Mouse (Mus musculus) layer of hippocampus, postnatal 10 days (tissue): ENCODE measurements at regions not wholly inside any gene's neighbourhood (a gene's known extent, or its start where the extent isn't known, plus 50 kb on each side); places are given as distances from the start of the nearest gene placed in this dataset.
"Not testable (repeated sequence)": the region's sequence is repeated elsewhere in the genome, so short reads cannot be mapped to it uniquely, and the experiment has no call there.

ENCODE experiments used
- DNase-seq, 2 experiments: peaks; one replicate each; pipeline ENCODE4 v3.0.0; 2021; ENCODE audit warnings: low spot score in 2 of 2

DNA sequence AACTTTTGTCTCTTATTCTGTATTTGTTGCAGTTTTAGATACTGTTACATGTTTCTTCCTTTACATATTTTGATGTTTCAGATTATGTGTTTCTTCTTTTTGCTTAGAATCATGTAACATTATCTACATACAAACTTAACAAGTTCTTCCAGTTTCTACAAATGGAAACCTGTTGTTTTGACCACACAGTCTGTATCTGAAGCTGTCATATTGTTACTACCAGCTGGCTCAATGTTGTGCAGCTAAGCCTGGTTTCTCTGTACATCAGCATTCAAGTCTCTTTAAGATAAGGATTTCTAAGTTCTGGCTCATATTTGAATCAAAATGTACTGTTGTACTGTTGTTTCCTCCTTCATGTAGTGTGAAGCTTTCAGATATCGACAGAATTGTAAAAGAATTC, 65.4 kb upstream of the Vps41 start:
- DNase-seq: no peak

DNA sequence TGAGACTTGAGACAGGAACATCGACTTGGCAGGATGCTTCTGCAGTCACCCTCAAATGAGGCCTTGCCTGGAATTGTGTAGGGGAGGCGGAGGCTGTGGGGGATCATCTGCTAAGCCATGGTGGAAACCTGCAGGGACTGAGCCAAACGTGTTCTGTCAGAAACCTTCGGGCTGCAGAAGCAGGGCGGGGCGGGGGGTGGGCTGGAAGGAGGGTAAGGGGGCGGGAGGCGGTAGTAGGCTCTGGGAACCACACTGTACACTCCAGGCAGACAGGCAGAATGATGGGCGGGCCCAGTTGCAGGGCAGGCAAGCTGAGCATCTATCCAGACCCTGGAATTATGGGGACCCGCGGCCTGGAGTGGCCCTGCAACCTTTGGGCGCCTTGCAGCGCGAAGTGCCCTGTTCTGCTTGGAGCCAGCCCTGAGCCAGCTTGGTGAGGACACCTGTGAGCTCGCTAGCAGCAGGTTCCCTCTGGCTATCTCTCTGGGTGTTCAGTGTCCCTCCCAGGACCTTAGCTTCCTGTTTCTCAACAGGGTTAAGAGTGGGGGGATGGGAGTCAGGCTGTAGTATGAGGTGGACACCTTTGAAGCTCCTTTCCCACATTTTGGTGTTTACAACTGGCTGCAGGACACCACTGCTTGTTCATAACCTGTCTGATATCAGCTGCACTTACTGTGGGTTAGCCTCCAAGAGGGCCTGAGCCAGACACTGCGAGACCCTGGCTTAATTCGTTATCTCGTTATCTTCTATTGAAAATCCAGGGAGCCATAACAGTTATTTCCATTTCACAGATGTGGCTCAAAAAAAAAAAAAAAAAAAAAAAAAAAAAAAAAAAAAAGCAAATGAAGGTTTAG, 102.1 kb upstream of the Vps41 start:
- DNase-seq: peak; percentile 4 to 10

DNA sequence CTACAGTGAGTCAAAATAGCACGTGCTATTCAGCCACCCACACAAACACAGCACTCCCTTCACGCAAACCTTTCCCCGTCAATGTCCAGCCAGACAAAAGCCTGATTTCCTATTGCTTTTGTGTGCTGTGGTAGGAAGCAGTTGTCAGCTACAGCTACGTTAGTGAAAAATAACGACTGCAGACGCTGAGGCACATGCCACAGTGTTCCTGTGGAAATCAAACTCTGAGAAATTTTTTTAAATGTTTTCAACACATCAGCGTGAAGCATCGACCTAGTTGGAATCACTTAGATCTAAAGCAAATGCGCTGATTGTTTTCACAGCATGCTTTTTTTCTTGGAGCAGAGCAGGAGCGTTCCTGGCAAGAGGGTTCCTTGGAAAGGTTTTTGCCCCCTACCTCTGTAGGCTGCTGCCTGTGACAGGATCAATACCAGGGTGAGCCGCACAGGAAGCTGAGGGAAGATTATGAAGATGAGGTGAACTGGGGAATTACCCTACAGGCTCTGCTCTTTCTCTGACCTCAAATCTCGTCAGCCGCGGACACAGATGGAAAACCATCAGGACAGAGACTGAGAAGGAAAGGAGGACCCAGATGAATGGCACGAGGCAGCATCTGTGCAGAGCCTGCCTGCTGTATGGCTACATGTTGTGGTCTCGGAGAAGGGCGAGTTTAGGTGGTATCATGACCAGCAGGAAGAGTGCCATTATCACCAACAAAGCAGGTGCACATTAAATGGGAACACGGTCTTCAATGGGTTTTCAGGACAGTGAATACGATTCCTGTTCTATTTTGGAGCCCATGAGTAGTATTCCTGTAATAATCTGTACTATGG, 136.2 kb upstream of the Vps41 start:
- DNase-seq: peak; percentile 4 to 9

DNA sequence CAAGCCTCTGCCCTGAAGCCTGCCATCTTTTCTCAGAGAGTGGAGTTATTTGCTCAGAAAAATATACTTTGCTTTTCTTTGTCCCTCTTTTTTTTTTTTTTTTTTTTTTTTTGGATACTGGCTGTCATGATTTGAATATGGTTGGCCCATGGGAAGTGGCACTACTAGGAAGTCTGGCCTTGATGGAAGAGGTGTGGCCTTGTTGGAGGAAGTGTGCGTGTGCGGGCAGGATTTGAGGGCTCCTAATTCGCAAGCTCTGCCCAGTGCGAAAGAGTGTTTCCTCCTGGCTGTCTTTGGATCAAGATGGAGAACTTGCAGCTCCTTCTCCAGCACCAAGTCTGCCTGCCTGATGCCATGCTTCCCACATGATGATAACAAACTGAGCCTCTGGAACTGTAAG, 141.1 kb upstream of the Vps41 start:
- DNase-seq: no peak

DNA sequence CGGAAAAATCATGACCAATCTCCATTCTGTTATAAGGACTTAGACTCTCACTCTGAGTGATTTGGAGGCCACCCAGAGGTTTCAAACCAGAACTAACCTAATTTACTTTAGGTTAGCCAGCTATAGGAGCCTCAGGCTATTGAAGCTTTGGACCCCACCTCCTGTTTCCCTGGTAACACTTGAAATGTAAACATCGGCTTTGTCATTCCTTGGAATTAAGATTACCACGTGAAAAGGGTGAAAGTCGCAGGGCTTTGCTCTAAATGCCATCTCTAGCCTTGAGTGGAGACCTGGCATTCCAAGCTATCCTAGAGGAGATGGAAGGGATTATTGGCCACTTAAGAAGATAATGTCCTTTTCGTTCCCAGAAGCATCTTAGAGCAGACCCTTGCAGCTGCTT, 141.5 kb upstream of the Vps41 start:
- no peak for DNase-seq

DNA sequence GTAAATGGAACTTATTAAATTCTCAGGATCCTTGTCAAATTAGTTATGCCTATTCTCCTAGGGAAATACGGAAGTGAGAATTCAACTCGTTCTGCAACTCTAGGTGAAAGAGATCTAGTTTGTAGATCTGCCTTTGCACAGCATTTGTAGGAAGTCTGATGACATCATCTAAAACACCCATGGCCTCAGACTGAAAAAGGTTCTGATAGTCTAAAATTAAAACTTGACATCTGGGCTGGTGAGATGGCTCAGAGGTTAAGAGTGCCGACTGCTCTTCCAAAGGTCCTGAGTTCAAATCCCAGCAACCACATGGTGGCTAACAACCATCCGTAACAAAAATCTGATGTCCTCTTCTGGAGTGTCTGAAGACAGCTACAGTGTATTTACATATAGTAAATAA, 144.5 kb upstream of the Pou6f2 start:
- DNase-seq: not testable (repeated sequence)

DNA sequence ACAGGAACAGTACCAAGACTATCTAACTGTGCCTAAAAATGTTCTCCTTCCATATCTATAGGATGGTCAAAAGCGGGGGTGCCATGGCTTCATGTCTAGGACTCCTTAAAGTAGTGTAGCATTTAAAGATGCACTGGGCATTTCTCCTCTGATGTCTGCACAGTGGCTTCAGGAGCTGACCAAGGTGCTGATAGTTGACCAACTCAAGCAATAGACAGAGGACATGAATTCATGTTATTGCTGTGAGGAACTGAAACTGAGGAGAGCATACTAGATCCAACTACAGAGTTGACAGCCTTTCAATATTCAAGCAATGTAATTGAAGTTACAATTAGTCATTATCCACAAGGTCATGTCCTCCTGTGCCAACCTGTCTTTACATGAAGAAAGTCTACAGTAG, 133.0 kb upstream of the Pou6f2 start:
- no peak for DNase-seq

DNA sequence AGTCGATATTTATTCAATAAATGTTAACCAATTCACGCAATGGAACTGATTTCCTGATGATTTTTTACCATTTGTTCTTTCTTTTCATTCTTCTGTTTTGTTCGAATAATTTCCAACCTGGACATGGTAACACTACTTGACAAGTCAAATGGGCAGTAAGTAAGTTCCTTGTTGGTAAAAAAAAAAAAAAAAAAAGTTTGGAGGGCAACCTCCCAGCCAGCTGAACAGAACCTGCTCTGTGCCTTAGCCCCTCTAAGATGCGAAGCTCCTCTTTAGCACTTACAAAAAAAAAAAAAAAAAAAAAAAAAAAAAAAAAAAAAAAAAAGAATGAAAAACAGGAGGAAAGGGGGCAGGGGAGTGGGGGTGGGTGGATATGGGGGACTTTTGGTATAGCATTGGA, 100.7 kb upstream of the Pou6f2 start:
- no peak for DNase-seq

DNA sequence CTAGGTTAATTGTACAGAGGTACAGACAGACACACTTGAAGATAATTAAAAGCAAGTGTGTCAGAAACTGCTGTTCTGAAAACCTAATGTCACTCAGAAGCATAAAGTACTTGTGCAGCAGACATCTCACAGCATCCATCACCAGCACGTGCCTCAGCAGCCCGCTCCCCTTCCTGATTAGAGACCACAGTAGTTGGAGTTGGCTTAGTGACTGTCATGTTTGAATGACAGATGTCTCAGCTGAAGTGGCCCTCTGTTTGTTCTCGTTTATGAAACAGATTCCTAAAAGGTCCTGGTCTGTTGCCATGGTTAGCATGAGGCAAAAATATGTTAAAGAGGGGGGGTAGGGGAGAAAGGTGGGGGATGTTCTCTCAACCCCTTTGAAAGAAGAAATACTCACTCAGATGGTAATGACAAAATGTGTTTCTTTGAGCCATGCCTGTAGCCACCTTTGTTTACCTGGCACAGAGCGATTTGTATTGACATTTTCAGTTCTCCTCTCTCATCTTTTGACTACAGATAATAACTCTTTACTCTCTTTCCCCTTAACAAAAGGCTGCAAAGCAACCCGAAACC, 100.2 kb upstream of the Pou6f2 start:
- DNase-seq: peak in 1 of 2 experiments; percentile 19

DNA sequence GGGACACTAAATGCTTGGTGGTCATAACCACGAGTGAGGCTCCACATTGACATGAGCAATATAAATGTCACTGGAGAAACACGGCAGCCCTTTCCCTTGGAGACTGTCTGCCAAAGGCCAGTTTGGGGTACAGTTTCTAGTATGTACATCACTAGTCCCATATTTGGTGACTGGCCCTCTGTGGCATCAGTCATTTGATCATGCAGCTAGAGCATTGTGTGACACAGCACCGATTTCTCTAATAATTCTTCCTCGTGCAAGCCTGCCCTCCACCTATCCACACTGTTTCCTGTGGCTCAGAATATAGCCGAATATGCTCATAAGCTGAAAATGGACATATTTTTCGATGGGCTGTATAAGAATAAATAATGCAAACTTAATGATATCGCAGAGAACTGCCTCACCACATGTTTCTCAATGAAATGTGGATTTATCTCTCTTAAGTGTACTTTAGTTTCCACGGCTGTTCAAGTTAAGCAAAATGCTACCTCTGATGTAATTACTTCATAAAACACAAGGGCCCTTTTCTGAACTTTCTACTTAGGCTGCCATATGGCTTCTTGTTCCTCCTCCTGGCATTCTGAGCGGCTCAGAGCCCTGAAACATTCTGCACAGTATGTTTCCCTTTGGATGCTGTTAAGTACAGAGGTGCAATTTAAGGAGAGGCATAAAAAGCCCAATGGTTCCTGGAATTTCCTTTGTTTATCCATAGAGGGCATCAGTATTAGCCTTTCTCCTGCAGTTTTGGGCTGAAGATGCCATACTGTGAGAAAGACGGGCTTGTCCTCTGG, 97.7 kb upstream of the Pou6f2 start:
- DNase-seq: no peak

DNA sequence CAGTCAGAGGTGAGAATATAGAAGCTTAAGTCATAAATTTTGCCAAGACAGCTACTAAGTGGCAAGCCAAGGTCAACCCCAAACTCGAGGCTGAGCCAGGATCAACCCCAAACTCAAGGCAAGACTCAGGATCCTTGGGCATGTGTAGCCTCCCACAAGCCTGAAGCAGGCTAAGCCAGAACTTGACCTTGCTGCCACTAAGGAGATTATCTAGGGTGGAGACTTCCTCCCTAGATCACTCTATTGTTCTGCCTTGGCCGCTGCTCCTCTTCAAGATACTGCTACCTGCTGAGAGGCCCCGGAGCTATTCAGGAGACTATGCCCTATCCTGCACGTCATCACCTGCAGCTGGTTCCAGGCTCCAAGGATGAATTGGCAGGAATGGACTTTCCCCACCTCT, 88.3 kb upstream of the Pou6f2 start:
- not testable (repeated sequence) for DNase-seq

DNA sequence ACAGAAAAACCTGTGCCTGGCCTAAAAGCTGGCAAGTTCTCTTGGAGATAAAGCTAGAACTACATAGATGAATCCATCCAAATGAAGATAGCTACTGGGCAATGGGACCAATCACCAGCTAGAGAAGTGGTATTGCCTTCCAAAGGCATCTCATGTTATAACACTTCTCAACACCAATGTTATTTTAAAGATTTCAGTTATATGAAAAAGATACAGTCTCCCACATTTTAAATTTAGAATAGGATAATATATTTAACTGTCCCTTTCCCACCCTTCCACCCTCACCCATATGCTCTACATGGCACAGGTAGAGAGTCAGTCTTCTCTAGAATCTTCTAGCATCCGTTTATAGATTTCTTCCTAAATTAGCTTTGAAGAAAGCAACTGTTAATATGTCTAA, 87.6 kb upstream of the Pou6f2 start:
- DNase-seq: no peak

DNA sequence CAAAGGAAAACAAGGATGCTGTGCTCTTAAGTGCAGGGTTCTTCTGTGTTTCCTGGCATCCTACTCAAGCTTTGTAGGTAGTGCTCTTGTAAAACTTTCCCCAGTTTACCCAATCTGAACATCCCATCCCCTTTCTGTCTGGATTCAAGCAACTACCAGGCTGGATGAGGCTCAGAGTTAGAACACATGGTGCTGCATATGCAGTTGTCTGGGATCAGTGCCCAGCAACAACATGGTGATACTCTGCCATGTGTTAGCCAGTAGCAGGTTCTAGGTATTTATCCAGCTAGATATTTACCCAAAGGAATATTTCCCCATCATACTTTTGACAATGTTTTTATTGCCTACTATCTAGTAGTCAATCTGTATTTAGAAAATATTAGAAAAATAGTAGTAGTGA, 78.8 kb upstream of the Pou6f2 start:
- peak in 1 of 2 experiments; percentile 15 for DNase-seq

DNA sequence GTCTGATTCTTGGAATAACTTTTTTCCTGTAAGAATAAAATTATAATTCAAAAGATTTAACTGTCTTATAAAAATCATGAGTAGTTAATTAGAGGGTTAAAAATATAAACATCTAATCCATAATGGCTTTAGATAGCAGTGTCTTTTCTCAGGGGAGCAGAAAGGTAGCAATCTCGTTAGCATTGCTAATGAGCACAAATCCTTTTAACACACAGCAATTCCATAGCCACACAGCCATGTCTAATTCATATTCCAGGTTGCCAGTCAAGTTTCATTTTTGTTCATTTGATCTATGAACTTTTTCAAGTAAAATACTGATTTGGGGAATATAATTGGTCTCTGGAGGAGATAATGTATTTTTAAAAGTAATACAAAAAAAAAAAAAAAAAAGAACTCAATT, 74.0 kb upstream of the Pou6f2 start:
- DNase-seq: no peak

DNA sequence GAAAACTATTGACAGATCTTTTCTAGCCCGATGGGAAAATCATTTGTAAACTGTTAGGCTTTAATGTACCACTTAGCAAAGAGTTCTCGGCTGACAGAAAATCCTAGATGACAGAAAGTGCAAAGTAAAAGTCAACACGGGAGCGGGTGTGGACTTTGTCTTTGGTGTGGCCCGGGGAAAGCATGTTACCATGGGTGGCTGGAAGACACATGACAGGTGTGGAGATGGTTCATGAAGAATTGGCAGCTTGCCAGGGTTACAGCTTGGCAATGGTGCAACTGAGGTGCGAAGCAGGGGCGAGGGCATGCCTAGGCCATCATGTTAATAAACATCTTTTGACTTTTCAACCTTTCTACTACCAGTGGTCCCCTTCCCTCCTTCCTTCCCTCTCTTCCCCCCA, 68.4 kb upstream of the Pou6f2 start:
- no peak for DNase-seq

DNA sequence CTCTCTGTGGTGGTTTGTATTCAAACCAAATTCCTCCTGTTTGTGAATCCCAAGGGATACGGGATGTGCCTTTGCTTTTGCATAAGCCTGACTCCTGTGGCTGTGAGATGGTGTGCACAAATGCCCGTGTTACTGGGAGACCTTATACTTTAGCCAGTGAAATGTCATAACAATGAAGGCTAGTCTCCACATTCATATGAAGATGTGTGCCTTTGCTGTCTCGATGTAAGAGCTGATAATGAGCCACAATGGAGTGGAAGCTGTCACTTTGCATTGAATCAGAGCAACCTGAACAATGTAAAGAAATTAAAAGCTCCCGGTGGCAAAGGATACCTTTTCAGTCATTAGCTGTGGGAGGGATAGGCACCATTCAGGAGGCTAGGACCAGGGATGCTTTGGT, 64.7 kb upstream of the Pou6f2 start:
- DNase-seq: no peak

DNA sequence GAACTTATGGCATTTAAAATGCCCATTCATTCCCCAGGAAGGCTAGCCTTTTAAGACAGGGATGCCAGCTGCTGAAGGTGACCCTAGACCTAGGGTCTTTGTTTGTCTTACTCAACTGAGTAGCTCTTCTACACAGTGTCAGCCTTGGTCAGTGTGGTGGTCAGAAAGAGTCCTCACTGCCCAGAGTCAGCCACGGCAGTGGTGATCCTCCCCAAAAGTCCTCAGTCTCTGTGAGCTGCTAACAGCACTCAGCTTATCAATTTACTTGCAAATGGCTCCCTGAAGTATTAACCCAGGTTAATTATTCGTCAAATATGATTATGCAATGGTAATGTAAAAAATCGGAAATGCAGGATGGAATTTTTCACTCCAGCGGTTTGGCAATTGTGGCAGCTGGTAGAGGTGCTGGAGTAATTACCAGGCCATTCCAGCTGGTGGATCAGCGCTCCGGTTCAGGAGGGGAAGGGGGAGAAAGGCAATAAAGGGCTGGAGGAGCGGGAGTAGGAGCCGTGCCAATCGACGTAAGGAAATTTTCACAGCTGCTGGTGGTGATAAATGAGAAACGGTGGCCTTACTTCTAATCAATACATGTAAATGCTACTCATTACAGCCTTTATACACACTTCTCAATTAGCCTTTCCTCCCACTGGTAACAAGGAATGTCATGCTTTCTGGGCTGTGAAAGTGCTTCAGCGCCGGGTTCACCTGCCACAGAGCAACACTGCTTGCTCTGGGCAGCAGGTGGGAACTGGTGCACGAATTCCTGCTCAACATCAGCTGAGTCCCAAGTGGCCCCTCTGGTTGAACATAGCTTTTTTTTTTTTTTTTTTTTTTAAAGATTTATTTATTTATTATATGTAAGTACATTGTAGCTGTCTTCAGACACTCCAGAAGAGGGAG, 60.1 kb upstream of the Pou6f2 start:
- DNase-seq: no peak
